8 mouse cellular contexts compared by ENCODE assay signal in the genomic region with DNA sequence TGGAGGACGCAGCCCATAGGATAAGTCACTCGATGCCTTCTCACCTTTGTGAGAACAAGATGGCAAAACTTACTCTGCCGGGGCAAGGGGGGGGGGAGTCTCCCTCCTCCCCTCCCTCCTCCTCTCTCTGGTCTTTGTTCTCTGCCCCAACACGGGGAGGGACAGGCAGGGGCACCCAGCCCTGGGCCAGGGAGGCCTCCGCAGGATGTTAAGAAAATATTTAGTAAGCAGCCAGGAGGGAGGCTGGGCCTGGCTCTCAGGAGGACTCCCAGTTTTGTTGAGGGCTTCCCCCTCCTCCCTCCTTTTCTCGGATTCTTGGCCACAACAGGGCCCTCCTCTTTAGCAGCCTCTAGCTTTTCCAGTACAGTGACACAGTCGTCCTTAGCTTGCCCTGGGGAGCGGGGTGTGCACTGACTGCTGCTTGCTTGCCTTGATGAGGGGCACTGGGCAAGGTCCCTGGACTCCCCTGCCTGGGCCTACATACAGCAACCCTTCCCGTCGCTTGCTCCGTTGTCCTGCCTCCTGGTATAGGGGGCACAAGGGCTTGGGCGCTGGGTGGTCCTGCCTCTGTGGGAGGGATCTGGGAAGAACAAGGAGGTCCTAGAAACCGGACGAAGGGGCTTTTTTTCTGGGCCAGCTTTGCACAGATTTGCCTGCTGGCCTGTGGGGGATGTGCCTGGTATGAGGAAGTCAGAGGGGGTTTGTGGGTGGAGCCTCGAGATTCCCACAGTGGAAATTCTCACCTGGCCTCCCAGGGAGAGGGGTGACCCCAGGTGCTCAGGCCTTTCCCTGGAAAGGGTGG. TPM values are rescaled to one million over a fixed set of nuclear protein-coding genes. Genes with fewer than 3 reads are reported as not detected.
DNase-seq lines count a peak whose midpoint lies in the region; ATAC-seq and TF ChIP-seq lines count a peak whose summit lies in the region.

No protein-coding gene starts in this region.

- H3K4me2 ChIP-seq in stomach, embryonic 16.5 days (ENCODE audit: low read depth, low read length) = peak overlapping the region; percentile 93

- H3K36me3 ChIP-seq in liver, adult 2 months (ENCODE audit: control insufficient read depth, insufficient read depth, low read length) = peaks cover 27% of the 10 kb centered on the region
- peaks cover 28% of the 10 kb centered on the region for H3K36me3 ChIP-seq in heart, adult 2 months (ENCODE audit: control insufficient read depth, insufficient read depth, low read length)
- H3K36me3 ChIP-seq in stomach, embryonic 16.5 days (ENCODE audit: control insufficient read depth, insufficient read depth, low read length) = peaks cover 39% of the 10 kb centered on the region

- peak overlapping the region; percentile 90 for H3K27ac ChIP-seq in liver, adult 2 months (replicated peaks; ENCODE audit: insufficient read depth, low read depth, low read length)
- H3K27ac ChIP-seq in heart, adult 2 months = peak overlapping the region; percentile 93
- H3K27ac ChIP-seq in stomach, embryonic 16.5 days (ENCODE audit: low read length) = peak overlapping the region; percentile 99

- DNase-seq in liver, adult 2 months (ENCODE audit: extremely low read depth, low read depth, low spot score) = peak; percentile 61
- no peak for DNase-seq in liver
- DNase-seq in adrenal gland, postnatal 14 days = peak; percentile 78
- peak; percentile 68 to 80 for DNase-seq in heart, adult 2 months
- DNase-seq in kidney, adult 8-10 months = peak; percentile 75 to 89
- DNase-seq in lung, postnatal 10 days = peak; percentile 86
- DNase-seq in layer of hippocampus, adult 9-10 months (ENCODE audit: low spot score) = no peak

- 9% methylated on average over 15 of the region's 15 CpGs for WGBS in liver, adult 2 months
- WGBS in heart, adult 2 months = 3% methylated on average over 15 of the region's 15 CpGs
- 2% methylated on average over 15 of the region's 15 CpGs for WGBS in stomach, embryonic 16.5 days

- H3K4me3 ChIP-seq in liver, adult 2 months (ENCODE audit: insufficient read depth, low read depth, low read length) = peak overlapping the region; percentile 82
- H3K4me3 ChIP-seq in heart, adult 2 months = peak overlapping the region; percentile 66
- peak overlapping the region; percentile 93 for H3K4me3 ChIP-seq in stomach, embryonic 16.5 days (replicated peaks; ENCODE audit: low read length)

- H3K9me3 ChIP-seq in stomach, embryonic 16.5 days (replicated peaks; ENCODE audit: control insufficient read depth, low read length) = no peaks in the 10 kb centered on the region

- TF ChIP-seq POLR2A in liver, adult 2 months (IDR thresholded peaks at IDR 0.05; ENCODE audit: extremely low read depth, insufficient read depth, low read length) = 0 out of 2 replicates have a peak, but pooled peaks have one; percentile 11
- peak; percentile 43; the same call in 1 of the 2 replicates for TF ChIP-seq POLR2A in heart, adult 2 months (IDR thresholded peaks at IDR 0.05; ENCODE audit: insufficient read depth, low read depth, low read length)

- ATAC-seq in stomach, embryonic 16.5 days (ENCODE audit: insufficient read depth, low FRiP score) = no peak

- peaks cover 26% of the 10 kb centered on the region for H3K4me1 ChIP-seq in liver, adult 2 months (ENCODE audit: control insufficient read depth, insufficient read depth, low read length)
- H3K4me1 ChIP-seq in heart, adult 2 months (ENCODE audit: control insufficient read depth, insufficient read depth, low read length) = peaks cover 20% of the 10 kb centered on the region
- H3K4me1 ChIP-seq in stomach, embryonic 16.5 days (ENCODE audit: control insufficient read depth, insufficient read depth, low read length) = peaks cover 58% of the 10 kb centered on the region

- H3K79me2 ChIP-seq in liver, adult 2 months (ENCODE audit: control insufficient read depth, insufficient read depth, low read length) = peaks cover 29% of the 10 kb centered on the region
- peaks cover 2% of the 10 kb centered on the region; the same call in 1 of the 2 replicates for H3K79me2 ChIP-seq in heart, adult 2 months (replicated peaks; ENCODE audit: control insufficient read depth, insufficient read depth, low read length)

- peak; percentile 40; the same call in 1 of the 2 replicates for TF ChIP-seq EP300 in heart, adult 2 months (IDR thresholded peaks at IDR 0.05; ENCODE audit: insufficient read depth, low read depth, low read length)

- TF ChIP-seq CTCF in liver, adult 2 months (IDR thresholded peaks at IDR 0.05; ENCODE audit: low read depth, low read length) = no peak
- TF ChIP-seq CTCF in heart, adult 2 months (IDR thresholded peaks at IDR 0.05) = no peak

- H3K27me3 ChIP-seq in liver, adult 2 months (ENCODE audit: control insufficient read depth, insufficient read depth, low read length) = no peaks in the 10 kb centered on the region
- no peaks in the 10 kb centered on the region for H3K27me3 ChIP-seq in heart, adult 2 months (ENCODE audit: control insufficient read depth, insufficient read depth, low read length)
- no peaks in the 10 kb centered on the region for H3K27me3 ChIP-seq in stomach, embryonic 16.5 days (ENCODE audit: control insufficient read depth, insufficient read depth, low read length)

- peak overlapping the region; percentile 90 for H3K9ac ChIP-seq in liver, adult 2 months (ENCODE audit: low read depth, low read length)
- peak overlapping the region; percentile 82 for H3K9ac ChIP-seq in heart, adult 2 months (ENCODE audit: low read depth, low read length)
- H3K9ac ChIP-seq in stomach, embryonic 16.5 days (ENCODE audit: low read length) = peak overlapping the region; percentile 97

- intact Hi-C loops in heart, adult 2 months (cut with DNase I) = no loop called here

RNA-seq across cellular contexts. Expression of a gene that starts 4.2 kb away (rescaled TPM):
- 6.9 and 11.6 TPM in 2 replicates for total RNA-seq in liver, adult 2 months (2014; rRNA removed)
- 27.4 and 38.8 TPM in 2 replicates for polyA plus RNA-seq in liver, adult 2 months (2012; rRNA removed)
- 114 and 140 TPM in 2 replicates for total RNA-seq in adrenal gland, postnatal 14 days (2021)
- total RNA-seq in heart, adult 2 months (2021) = 100 to 1,000 TPM in 1 of 2 experiments, 10 to 100 TPM in 1; 96.2 to 102 TPM
- polyA plus RNA-seq in heart, adult 2 months (2012; rRNA removed) = 50.1 and 74.5 TPM in 2 replicates
- 7.8 and 9.8 TPM in 2 replicates for polyA plus RNA-seq in stomach, embryonic 16.5 days (2015; fragmentation: Nextera tagmentation; extraction: Ambion mirVana)

RNA-seq across cellular contexts. Expression of a gene that starts 11.6 kb away (rescaled TPM):
- 0.47 and 0.55 TPM in 2 replicates for total RNA-seq in liver, adult 2 months (2014; rRNA removed)
- polyA plus RNA-seq in liver, adult 2 months (2012; rRNA removed) = 1.2 TPM in 2 replicates
- 69.9 and 137 TPM in 2 replicates for total RNA-seq in adrenal gland, postnatal 14 days (2021)
- 1 to 10 TPM; 3.9 to 4.9 TPM for total RNA-seq in heart, adult 2 months (2021)
- 3.0 and 4.3 TPM in 2 replicates for polyA plus RNA-seq in heart, adult 2 months (2012; rRNA removed)
- 3.1 and 3.9 TPM in 2 replicates for polyA plus RNA-seq in stomach, embryonic 16.5 days (2015; fragmentation: Nextera tagmentation; extraction: Ambion mirVana)

RNA-seq across cellular contexts. Expression of a gene that starts 13.5 kb away (rescaled TPM):
- 19.5 and 25.9 TPM in 2 replicates for total RNA-seq in liver, adult 2 months (2014; rRNA removed)
- 31.8 and 37.0 TPM in 2 replicates for polyA plus RNA-seq in liver, adult 2 months (2012; rRNA removed)
- 67.6 and 106 TPM in 2 replicates for total RNA-seq in adrenal gland, postnatal 14 days (2021)
- total RNA-seq in heart, adult 2 months (2021) = 10 to 100 TPM; 34.2 to 43.2 TPM
- polyA plus RNA-seq in heart, adult 2 months (2012; rRNA removed) = 62.5 and 85.8 TPM in 2 replicates
- polyA plus RNA-seq in stomach, embryonic 16.5 days (2015; fragmentation: Nextera tagmentation; extraction: Ambion mirVana) = 69.8 and 80.8 TPM in 2 replicates

RNA-seq across cellular contexts. Expression of a gene that starts 13.8 kb away (rescaled TPM):
- 144 and 218 TPM in 2 replicates for total RNA-seq in liver, adult 2 months (2014; rRNA removed)
- polyA plus RNA-seq in liver, adult 2 months (2012; rRNA removed) = 1,387 and 1,558 TPM in 2 replicates
- 920 and 980 TPM in 2 replicates for total RNA-seq in adrenal gland, postnatal 14 days (2021)
- total RNA-seq in heart, adult 2 months (2021) = 1,000 to 10,000 TPM; 1,015 to 1,150 TPM
- 1,139 and 1,938 TPM in 2 replicates for polyA plus RNA-seq in heart, adult 2 months (2012; rRNA removed)
- polyA plus RNA-seq in stomach, embryonic 16.5 days (2015; fragmentation: Nextera tagmentation; extraction: Ambion mirVana) = 536 and 594 TPM in 2 replicates

RNA-seq across cellular contexts. Expression of a gene that starts 20.5 kb away (rescaled TPM):
- total RNA-seq in liver, adult 2 months (2014; rRNA removed) = 5.1 and 7.7 TPM in 2 replicates
- 10.0 and 10.4 TPM in 2 replicates for polyA plus RNA-seq in liver, adult 2 months (2012; rRNA removed)
- 8.6 and 9.5 TPM in 2 replicates for total RNA-seq in adrenal gland, postnatal 14 days (2021)
- 1 to 10 TPM; 5.9 to 6.0 TPM for total RNA-seq in heart, adult 2 months (2021)
- polyA plus RNA-seq in heart, adult 2 months (2012; rRNA removed) = 5.6 and 6.3 TPM in 2 replicates
- 16.4 and 16.6 TPM in 2 replicates for polyA plus RNA-seq in stomach, embryonic 16.5 days (2015; fragmentation: Nextera tagmentation; extraction: Ambion mirVana)

Comparison
In these comparisons a context has a peak if more than half of its experiments do, and no peak if none do; other contexts are left out.
1. DNase-seq: peak in liver, adult 2 months (single experiment), adrenal gland, postnatal 14 days (single experiment), heart, adult 2 months (2 of 2), kidney, adult 8-10 months (2 of 2) and lung, postnatal 10 days (single experiment); none in liver (single experiment) and layer of hippocampus, adult 9-10 months (single experiment).
2. RNA of a gene that starts 11.6 kb away (total RNA-seq): 69.9 to 137 TPM in adrenal gland, postnatal 14 days; 3.9 to 4.9 TPM in heart, adult 2 months and 0.47 to 0.55 TPM in liver, adult 2 months; every median in the first group is over 10 times any median in the second.
3. Peak in every context shown above with its lines, with median percentiles within 50 percentile points of each other: H3K27ac ChIP-seq, H3K4me3 ChIP-seq and H3K9ac ChIP-seq.